Mouse (Mus musculus) liver, embryonic 14.5 days (tissue): Measurements from ENCODE around the gene Pim1.

Experiments used
- CTCF ChIP-seq: IDR thresholded peaks from 2 replicates; pipeline ENCODE4 v1.5.1; 2016; ENCODE audit warnings: antibody characterized with exemption, low read depth, control low read depth
- EP300 ChIP-seq: IDR thresholded peaks from 2 replicates; pipeline ENCODE4 v1.6.1; 2016; ENCODE audit warnings: antibody characterized with exemption, low read depth

- peak; percentile 59 for TF ChIP-seq CTCF
- TF ChIP-seq EP300: peak; percentile 92
Observed at GRCm38 (mm10) chr17:29500802-29501469, 10.4 kb downstream of the Pim1 start.
